Mouse (Mus musculus) embryonic facial prominence, embryonic 12.5 days (tissue): ENCODE measurements around the gene Aldh8a1. TPM values are rescaled to one million over a fixed set of nuclear protein-coding genes. Genes with fewer than 3 reads are reported as not detected.

Source experiments
- ATAC-seq: fragments of 200-750 bp; cut with Nextera tagmentation; 2 replicates; pipeline ENCODE4 v1.8.0; 2017; ENCODE audit not compliant: insufficient number of reproducible peaks, insufficient read depth, low FRiP score, low TSS enrichment
- H3K27ac ChIP-seq: fragments of 300-500 bp; sonication (generic); 2 replicates; pipeline ENCODE4 v1.5.1; 2016; ENCODE audit warnings: mild to moderate bottlenecking
- H3K27me3 ChIP-seq: fragments of 300-500 bp; sonication (generic); 2 replicates; pipeline ENCODE4 v1.6.1; 2016; ENCODE audit warnings: mild to moderate bottlenecking, moderate library complexity
- H3K36me3 ChIP-seq: fragments of 300-500 bp; sonication (generic); 2 replicates; pipeline ENCODE4 v1.6.1; 2016; ENCODE audit warnings: mild to moderate bottlenecking
- H3K4me1 ChIP-seq: fragments of 300-500 bp; sonication (generic); 2 replicates; pipeline ENCODE4 v1.6.1; 2016
- H3K4me2 ChIP-seq: fragments of 300-500 bp; sonication (generic); replicated peaks from 2 replicates; pipeline ENCODE4 v1.6.1; 2016; ENCODE audit warnings: mild to moderate bottlenecking, moderate library complexity
- H3K4me3 ChIP-seq: fragments of 300-500 bp; sonication (generic); 2 replicates; pipeline ENCODE4 v1.5.1; 2016; ENCODE audit warnings: mild to moderate bottlenecking
- H3K9ac ChIP-seq: fragments of 300-500 bp; sonication (generic); 2 replicates; pipeline ENCODE4 v1.6.1; 2016; ENCODE audit warnings: mild to moderate bottlenecking, moderate library complexity
- H3K9me3 ChIP-seq: fragments of 300-500 bp; sonication (generic); 2 replicates; pipeline ENCODE4 v1.6.1; 2016; ENCODE audit warnings: mild to moderate bottlenecking, moderate library complexity
- WGBS: fragments of 180-500 bp; shearing (Covaris S2); methylation state at CpG from one replicate; pipeline ENCODE4 v1.1.7; 2016; 5-methylcytosine and 5-hydroxymethylcytosine counted together
- polyA plus RNA-seq: library from polyadenylated mRNA; unstranded; fragments of >200 nt; fragmentation: Nextera tagmentation; extraction: Ambion mirVana; gene quantifications from 2 replicates; pipeline ENCODE4 v1.2.1, GENCODE M21; 2016

Aldh8a1 gene
- 0.06 TPM in 1 of 2 replicates, not detected in the other for polyA plus RNA-seq

- Histone ChIP-seq H3K27me3 (0 out of 2 replicates have a peak, but pooled peaks cover 2% of the 10 kb centered on the region), H3K9me3 (no peaks in the 10 kb centered on the region), H3K4me3 (no peak within 1 kb of the TSS), H3K4me2 (no peak within 1 kb of the TSS), H3K36me3 (no peaks in the 10 kb centered on the region), H3K27ac (no peak within 1 kb of the TSS), H3K9ac (no peak within 1 kb of the TSS), H3K4me1 (no peaks in the 10 kb centered on the region)
- 84% methylated on average over 13 of the region's 13 CpGs for WGBS
- ATAC-seq = no peak
Measured at GRCm38 (mm10) chr10:21376682-21377473, at the start of gene Aldh8a1. Gene Aldh8a1 (plus strand): TSS chr10:21377291.

- Histone ChIP-seq H3K9me3 (no peaks in the 10 kb centered on the region), H3K27me3 (no peaks in the 10 kb centered on the region), H3K36me3 (peaks cover 14% of the 10 kb centered on the region), H3K27ac (no peak overlapping the region), H3K4me3 (no peak overlapping the region), H3K9ac (no peak overlapping the region), H3K4me2 (no peak overlapping the region), H3K4me1 (no peaks in the 10 kb centered on the region)
- no peak for ATAC-seq
- 86% methylated on average over 7 of the region's 7 CpGs for WGBS
Measured at GRCm38 (mm10) chr10:21327605-21328135, 49.4 kb upstream of the Aldh8a1 start.

- no peak overlapping the region for H3K9ac ChIP-seq
- no peaks in the 10 kb centered on the region for H3K27me3 ChIP-seq
- no peak for ATAC-seq
- H3K4me2 ChIP-seq = no peak overlapping the region
- H3K27ac ChIP-seq = no peak overlapping the region
- H3K4me3 ChIP-seq = no peak overlapping the region
- H3K9me3 ChIP-seq = peaks cover 5% of the 10 kb centered on the region
- no peaks in the 10 kb centered on the region for H3K4me1 ChIP-seq
- 80% methylated on average over 7 of the region's 7 CpGs for WGBS
- peaks cover 47% of the 10 kb centered on the region for H3K36me3 ChIP-seq
Measured at GRCm38 (mm10) chr10:21334349-21335105, 42.6 kb upstream of the Aldh8a1 start.

GRCm38 (mm10) chr10:21335534-21335933, 41.6 kb upstream of the Aldh8a1 start:
- Histone ChIP-seq H3K4me1 (no peaks in the 10 kb centered on the region), H3K27me3 (no peaks in the 10 kb centered on the region), H3K4me2 (no peak overlapping the region), H3K9ac (no peak overlapping the region), H3K36me3 (peaks cover 52% of the 10 kb centered on the region), H3K27ac (no peak overlapping the region), H3K9me3 (peaks cover 5% of the 10 kb centered on the region), H3K4me3 (no peak overlapping the region)
- no peak for ATAC-seq
- 96% methylated on average over 5 of the region's 5 CpGs for WGBS

GRCm38 (mm10) chr10:21337191-21337590, 39.9 kb upstream of the Aldh8a1 start:
- WGBS = 59% methylated on average over 2 of the region's 2 CpGs

GRCm38 (mm10) chr10:21341706-21342105, 35.4 kb upstream of the Aldh8a1 start:
- ATAC-seq = no peak

More at GRCm38 (mm10) chr10:21337191-21337590, 39.9 kb upstream of the Aldh8a1 start:
- H3K9ac ChIP-seq = no peak overlapping the region
- no peak overlapping the region for H3K4me3 ChIP-seq
- ATAC-seq = no peak
- H3K36me3 ChIP-seq = peaks cover 53% of the 10 kb centered on the region
- H3K27me3 ChIP-seq = no peaks in the 10 kb centered on the region
- no peak overlapping the region for H3K4me2 ChIP-seq
- peaks cover 5% of the 10 kb centered on the region for H3K9me3 ChIP-seq
- no peak overlapping the region for H3K27ac ChIP-seq
- no peaks in the 10 kb centered on the region for H3K4me1 ChIP-seq

GRCm38 (mm10) chr10:21342331-21343005, 34.6 kb upstream of the Aldh8a1 start:
- peaks cover 48% of the 10 kb centered on the region for H3K36me3 ChIP-seq
- no peak overlapping the region for H3K4me2 ChIP-seq
- ATAC-seq = no peak
- H3K4me1 ChIP-seq = no peaks in the 10 kb centered on the region
- H3K9me3 ChIP-seq = no peaks in the 10 kb centered on the region
- H3K4me3 ChIP-seq = no peak overlapping the region
- no peaks in the 10 kb centered on the region for H3K27me3 ChIP-seq
- H3K27ac ChIP-seq = no peak overlapping the region
- WGBS = 89% methylated on average over 11 of the region's 11 CpGs
- H3K9ac ChIP-seq = no peak overlapping the region

More at GRCm38 (mm10) chr10:21341706-21342105, 35.4 kb upstream of the Aldh8a1 start:
- Histone ChIP-seq H3K9ac (no peak overlapping the region), H3K9me3 (peaks cover 5% of the 10 kb centered on the region), H3K27ac (no peak overlapping the region), H3K4me3 (no peak overlapping the region), H3K27me3 (no peaks in the 10 kb centered on the region), H3K4me1 (no peaks in the 10 kb centered on the region), H3K4me2 (no peak overlapping the region), H3K36me3 (peaks cover 48% of the 10 kb centered on the region)
- 90% methylated on average over 14 of the region's 14 CpGs for WGBS

GRCm38 (mm10) chr10:21347332-21347731, 29.8 kb upstream of the Aldh8a1 start:
- Histone ChIP-seq H3K9me3 (no peaks in the 10 kb centered on the region), H3K27ac (no peak overlapping the region), H3K4me3 (no peak overlapping the region), H3K27me3 (no peaks in the 10 kb centered on the region), H3K9ac (no peak overlapping the region), H3K36me3 (peaks cover 38% of the 10 kb centered on the region), H3K4me1 (no peaks in the 10 kb centered on the region), H3K4me2 (no peak overlapping the region)
- 89% methylated on average over 4 of the region's 4 CpGs for WGBS
- ATAC-seq = no peak

GRCm38 (mm10) chr10:21349449-21349848, 27.6 kb upstream of the Aldh8a1 start:
- Histone ChIP-seq H3K36me3 (peaks cover 47% of the 10 kb centered on the region), H3K27ac (no peak overlapping the region), H3K4me1 (no peaks in the 10 kb centered on the region), H3K4me2 (no peak overlapping the region), H3K4me3 (no peak overlapping the region), H3K27me3 (no peaks in the 10 kb centered on the region), H3K9ac (no peak overlapping the region), H3K9me3 (no peaks in the 10 kb centered on the region)
- 92% methylated on average over 5 of the region's 5 CpGs for WGBS
- no peak for ATAC-seq

- H3K4me1 ChIP-seq = no peaks in the 10 kb centered on the region
- H3K9me3 ChIP-seq = no peaks in the 10 kb centered on the region
- no peak overlapping the region for H3K4me3 ChIP-seq
- no peak overlapping the region for H3K4me2 ChIP-seq
- H3K27ac ChIP-seq = no peak overlapping the region
- H3K9ac ChIP-seq = no peak overlapping the region
- H3K36me3 ChIP-seq = peaks cover 48% of the 10 kb centered on the region
- no peaks in the 10 kb centered on the region for H3K27me3 ChIP-seq
- 88% methylated on average over 2 of the region's 2 CpGs for WGBS
- no peak for ATAC-seq
Measured at GRCm38 (mm10) chr10:21349946-21350345, 27.1 kb upstream of the Aldh8a1 start.
